In genomic region chr2:59161441-59162284, GRCm38 (mm10) we compare ENCODE assay signal across 8 mouse cellular contexts. TPM values are rescaled to one million over a fixed set of nuclear protein-coding genes. Genes with fewer than 3 reads are reported as not detected.
DNase-seq lines count a peak whose midpoint lies in the region; ATAC-seq and TF ChIP-seq lines count a peak whose summit lies in the region.

No protein-coding gene starts in this region.

- H3K27ac ChIP-seq in hindbrain, embryonic 14.5 days: peak overlapping the region; percentile 84

- H3K4me3 ChIP-seq in hindbrain, embryonic 14.5 days (replicated peaks; ENCODE audit: low read length): peak overlapping the region; percentile 97

- peaks cover 12% of the 10 kb centered on the region for H3K4me1 ChIP-seq in hindbrain, embryonic 14.5 days (replicated peaks; ENCODE audit: control insufficient read depth, insufficient read depth, low read length)

- under 1% methylated on average over 70 of the region's 74 CpGs for WGBS in hindbrain, embryonic 14.5 days

- DNase-seq in Patski (ENCODE audit: low read depth, low spot score): no peak
- DNase-seq in cerebellum, postnatal 10 days: peak; percentile 80
- DNase-seq in frontal cortex, postnatal 25 days (ENCODE audit: low spot score in 2 of 2): peak; percentile 55 to 62
- peak; percentile 67 for DNase-seq in hindbrain, embryonic 14.5 days (ENCODE audit: low spot score)
- peak; percentile 77 to 78 for DNase-seq in layer of hippocampus, postnatal 36 days
- peak; percentile 73 for DNase-seq in lung, postnatal 14 days
- peak; percentile 75 for DNase-seq in retina, embryonic 14.5 days (ENCODE audit: low spot score)
- peak; percentile 71 for DNase-seq in thymus, postnatal 25 days

- H3K27me3 ChIP-seq in Patski: no peaks in the 10 kb centered on the region
- H3K27me3 ChIP-seq in hindbrain, embryonic 14.5 days (ENCODE audit: control insufficient read depth, insufficient read depth, low read length): no peaks in the 10 kb centered on the region

- peak overlapping the region; percentile 79 for H3K9ac ChIP-seq in hindbrain, embryonic 14.5 days

- no peaks in the 10 kb centered on the region for H3K9me3 ChIP-seq in hindbrain, embryonic 14.5 days (ENCODE audit: control insufficient read depth, low read length)

- CTCF ChIA-PET in Patski (lab: Charles Lee): interaction anchor here (0.7 to 1.3 kb wide), 4 partner anchors 8 to 315 kb away, joined by 3 read pairs; no protein-coding TSS in a partner anchor

- peak; percentile 68 for ATAC-seq in Patski
- ATAC-seq in hindbrain, embryonic 14.5 days (ENCODE audit: low FRiP score): peak; percentile 74

- TF ChIP-seq CTCF in Patski (IDR thresholded peaks at IDR 0.05): peak; percentile 82

- H3K36me3 ChIP-seq in hindbrain, embryonic 14.5 days (replicated peaks; ENCODE audit: control insufficient read depth, insufficient read depth): no peaks in the 10 kb centered on the region

- POLR2A ChIA-PET in Patski (lab: Charles Lee): interaction anchor here (1.0 to 1.7 kb wide), 2 partner anchors 277 to 329 kb away, joined by 3 to 7 read pairs; no protein-coding TSS in a partner anchor

- peak overlapping the region; percentile 74 for H3K4me2 ChIP-seq in hindbrain, embryonic 14.5 days (replicated peaks)

- in situ Hi-C loops in Patski (cut with MboI; ENCODE audit: low pct_unique_long_range_greater_than_20kb): no loop called here

RNA-seq across cellular contexts. Expression of gene Pkp4, which starts 1.0 kb away (rescaled TPM):
- 107 TPM for polyA plus RNA-seq in Patski (2021)
- polyA plus RNA-seq in hindbrain, embryonic 14.5 days (2014; fragmentation: Nextera tagmentation; extraction: Ambion mirVana): 29.1 and 29.4 TPM in 2 replicates
- total RNA-seq in layer of hippocampus, postnatal 36 days (2021): 100 to 1,000 TPM; 293 to 303 TPM

RNA-seq across cellular contexts. Expression of gene Ccdc148, which starts 1.2 kb away (rescaled TPM):
- polyA plus RNA-seq in Patski (2021): 4.8 TPM
- polyA plus RNA-seq in hindbrain, embryonic 14.5 days (2014; fragmentation: Nextera tagmentation; extraction: Ambion mirVana): 2.8 and 3.4 TPM in 2 replicates
- 10 to 100 TPM; 12.3 to 13.9 TPM for total RNA-seq in layer of hippocampus, postnatal 36 days (2021)
